Mouse (Mus musculus) neural tube, postnatal 0 days (tissue): Measurements from ENCODE around the gene Kpna3. TPM values are rescaled to one million over a fixed set of nuclear protein-coding genes. Genes with fewer than 3 reads are reported as not detected.

ENCODE experiments used
- polyA plus RNA-seq: library from polyadenylated mRNA; unstranded; fragments of >200 nt; fragmentation: Nextera tagmentation; extraction: Ambion mirVana; gene quantifications from 2 replicates; pipeline ENCODE4 v1.2.1, GENCODE M21; 2015

Kpna3 gene
- polyA plus RNA-seq: 43.5 and 43.8 TPM in 2 replicates

DNA sequence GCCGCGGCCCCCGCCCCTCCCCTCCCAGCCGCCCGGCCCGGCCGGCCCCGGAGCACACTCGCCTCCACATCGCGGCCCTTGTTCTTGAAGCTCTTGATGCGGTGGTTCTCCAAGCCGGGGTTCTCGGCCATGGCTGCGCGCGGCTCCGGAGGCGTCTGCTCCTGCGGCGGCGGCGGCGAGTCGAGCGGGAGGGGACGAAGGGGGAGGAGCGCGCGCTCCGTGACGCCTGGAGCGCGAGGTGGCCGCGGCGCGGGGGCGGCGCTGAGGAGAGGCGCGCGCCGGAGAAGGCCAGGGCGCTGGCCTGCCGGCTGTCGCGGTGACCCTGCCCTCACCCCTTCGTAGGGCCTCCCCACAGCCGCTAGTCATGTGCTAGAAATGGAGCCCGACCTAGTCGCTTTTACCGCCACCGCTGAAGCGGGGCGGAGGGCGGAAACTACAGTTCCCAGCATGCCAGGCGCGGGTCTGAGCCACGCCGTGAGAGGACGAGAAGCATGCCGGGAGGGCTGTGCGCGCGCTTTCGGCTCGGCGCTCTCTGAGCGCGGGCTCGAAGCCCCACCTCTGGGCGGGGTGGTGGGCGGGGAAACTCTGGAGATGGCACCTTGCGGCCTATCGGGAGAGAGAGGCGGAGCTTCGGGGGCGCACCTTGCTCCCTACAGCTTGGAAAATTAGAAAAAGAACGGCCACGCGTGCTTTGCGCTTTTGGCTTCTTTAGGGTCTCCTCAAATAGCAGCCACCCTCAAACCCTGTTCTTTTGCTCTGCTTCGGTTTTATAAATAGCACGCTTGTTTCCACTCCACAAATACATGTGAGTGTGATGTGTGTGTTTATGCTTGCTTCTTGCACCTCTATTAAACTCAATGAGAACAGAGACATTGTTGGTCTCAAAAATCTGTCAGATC is at the start of gene Kpna3:
Gene Kpna3, minus strand, starts transcription at position 214 of the 899 bp plus-strand sequence.

DNA sequence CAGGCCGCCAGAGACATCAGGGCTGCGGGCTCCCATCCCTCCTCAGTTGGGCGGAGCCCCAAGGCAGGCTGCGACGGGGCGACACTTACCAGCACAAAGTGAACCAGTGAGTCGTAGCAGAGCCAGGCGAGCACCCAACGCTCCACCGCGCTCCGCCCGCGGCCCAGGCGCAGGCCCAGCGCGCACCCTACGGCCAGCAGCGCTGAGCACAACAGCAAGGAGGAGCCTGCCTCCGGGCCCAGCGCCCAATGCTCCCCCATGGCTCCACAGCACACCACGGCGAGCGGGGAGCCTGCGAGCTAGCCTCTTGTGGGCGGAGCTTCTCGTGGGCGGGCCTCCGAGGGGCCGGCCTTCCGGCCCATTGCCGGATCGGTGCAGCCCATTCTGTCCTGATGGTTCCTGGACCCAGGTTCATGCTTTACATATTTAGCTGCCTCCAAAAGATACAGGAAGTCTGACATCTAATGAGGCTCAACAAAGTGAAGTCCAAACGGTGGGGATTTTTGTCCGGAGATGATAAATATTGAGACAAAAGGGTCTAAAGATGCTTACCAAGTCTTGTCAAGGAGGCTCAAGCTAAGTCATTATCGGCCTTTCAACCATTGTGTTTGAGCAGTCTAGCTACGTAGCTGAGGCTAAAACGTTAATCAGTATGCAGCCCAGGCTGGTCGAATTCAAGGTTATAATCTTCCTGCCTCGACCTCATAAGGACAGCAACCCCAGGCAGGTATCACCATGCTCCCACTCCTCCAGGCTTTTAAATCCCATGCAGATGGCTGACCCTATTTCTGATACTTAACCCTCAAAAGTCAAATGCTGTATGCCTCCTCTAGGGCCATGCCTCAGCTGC is 79.3 kb downstream of the Kpna3 start, which contains the start of gene Ebpl:
Gene Ebpl, minus strand, starts transcription at position 309 of the 850 bp plus-strand sequence.

Other genes with a start within 250 kb of the Kpna3 start
- gene Sgcg, start 181.4 kb downstream of the Kpna3 start, polyA plus RNA-seq: 0.75 and 0.83 TPM in 2 replicates
- 0.61 and 0.94 TPM in 2 replicates for gene Arl11, start 130.1 kb downstream of the Kpna3 start, polyA plus RNA-seq
- gene Ebpl, start 79.4 kb downstream of the Kpna3 start, polyA plus RNA-seq: 13.4 and 13.5 TPM in 2 replicates
- gene Spryd7, start 117.0 kb upstream of the Kpna3 start, polyA plus RNA-seq: 63.0 and 67.6 TPM in 2 replicates
- 28.1 and 30.8 TPM in 2 replicates for gene Trim13, start 158.4 kb upstream of the Kpna3 start, polyA plus RNA-seq
- gene Kcnrg, start 167.6 kb upstream of the Kpna3 start, polyA plus RNA-seq: 0.97 and 1.6 TPM in 2 replicates